Mouse (Mus musculus) C2C12 (cell line): ENCODE results near the gene Rrbp1. TPM values are rescaled to one million over a fixed set of nuclear protein-coding genes. Genes with fewer than 3 reads are reported as not detected.

Source experiments
- H3K27me3 ChIP-seq: one replicate; pipeline ENCODE4 v1.6.1; 2011; ENCODE audit not compliant: control insufficient read depth, insufficient read depth, insufficient read length
- H3K36me3 ChIP-seq: one replicate; pipeline ENCODE4 v1.6.1; 2011; ENCODE audit not compliant: control insufficient read depth, insufficient read depth
- H3K4me3 ChIP-seq: one replicate; pipeline ENCODE4 v1.5.1; 2011; ENCODE audit warnings: mild to moderate bottlenecking, control low read depth; ENCODE audit not compliant: poor library complexity, insufficient read depth, severe bottlenecking
- H3K79me2 ChIP-seq: one replicate; pipeline ENCODE4 v1.6.1; 2011; ENCODE audit not compliant: control insufficient read depth, insufficient read depth
- H3K79me3 ChIP-seq: one replicate; pipeline ENCODE4 v1.6.1; 2011; ENCODE audit warnings: low read depth, control low read depth
- H3ac ChIP-seq: one replicate; pipeline ENCODE3; 2011; ENCODE audit warnings: low read depth; ENCODE audit not compliant: control insufficient read depth, insufficient read length
- CEBPB ChIP-seq: IDR thresholded peaks from one replicate; pipeline ENCODE4 v1.6.1; 2011; ENCODE audit warnings: low read depth, mild to moderate bottlenecking, control low read depth, moderate library complexity
- CTCF ChIP-seq: IDR thresholded peaks from one replicate; pipeline ENCODE4 v1.5.1; 2011; ENCODE audit not compliant: control insufficient read depth, insufficient read depth, insufficient read length
- FOSL1 ChIP-seq: IDR thresholded peaks from one replicate; pipeline ENCODE4 v1.8.0; 2011; ENCODE audit warnings: mild to moderate bottlenecking, low read length; ENCODE audit not compliant: poor library complexity, insufficient read depth, severe bottlenecking
- MAX ChIP-seq: IDR thresholded peaks from one replicate; pipeline ENCODE4 v1.6.1; 2011; ENCODE audit warnings: mild to moderate bottlenecking, control low read depth
- MYOD1 ChIP-seq: IDR thresholded peaks from one replicate; pipeline ENCODE4 v1.6.1; 2011; ENCODE audit warnings: low read depth; ENCODE audit not compliant: control insufficient read depth, insufficient read length
- MYOG ChIP-seq: IDR thresholded peaks from one replicate; pipeline ENCODE4 v1.6.1; 2011; ENCODE audit not compliant: control insufficient read depth, insufficient read length; ENCODE audit errors: extremely low read depth
- USF1 ChIP-seq: IDR thresholded peaks from one replicate; pipeline ENCODE4 v1.6.1; 2011; ENCODE audit warnings: low read depth, mild to moderate bottlenecking, control low read depth, moderate library complexity
- polyA plus RNA-seq: library from polyadenylated mRNA; unstranded; fragments of >200 nt; fragmentation: generic; extraction: Trizol; gene quantifications from one replicate; pipeline ENCODE4 v1.2.1, GENCODE M21; 2012; ENCODE audit warnings: missing spikeins

The Rrbp1 gene
- polyA plus RNA-seq, 1 experiment: 121 TPM

DNA sequence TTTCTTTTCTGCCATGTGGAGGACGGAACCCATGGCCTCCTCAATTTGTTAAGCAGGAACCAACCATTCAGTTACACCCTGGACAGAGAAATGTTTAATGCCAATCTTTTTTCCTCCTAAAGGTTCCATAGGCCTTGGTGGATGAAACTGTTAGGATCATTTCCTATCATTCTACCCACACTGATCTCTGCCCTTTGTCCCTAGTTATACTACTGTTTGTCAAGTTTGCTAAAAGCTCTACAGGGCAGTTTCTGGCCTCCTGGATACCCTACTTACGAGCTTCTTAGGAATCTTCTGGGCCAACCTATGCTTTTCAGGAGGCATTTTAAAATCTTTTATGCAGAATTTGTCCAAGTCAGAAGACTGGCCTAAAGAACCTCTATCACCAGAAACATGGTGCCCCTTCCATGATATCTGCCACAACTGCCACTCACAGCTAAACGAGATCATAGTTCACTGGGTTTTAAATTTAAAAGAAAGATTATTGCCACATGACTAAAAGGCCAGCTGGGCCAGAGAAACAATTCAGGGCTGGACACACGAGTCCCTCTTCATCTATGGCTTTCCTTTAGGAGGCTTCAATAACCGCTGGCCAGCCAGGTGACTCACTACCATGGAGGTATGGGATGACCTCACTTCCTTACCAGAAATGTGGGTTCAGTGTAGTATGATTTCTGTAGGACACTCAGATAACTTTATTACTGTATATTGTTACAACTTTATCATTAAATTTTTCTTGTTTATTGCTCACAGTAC lies 8.7 kb downstream of the Rrbp1 start:
- H3K79me3 ChIP-seq: peaks cover 99% of the 10 kb centered on the region
- TF ChIP-seq FOSL1 (no peak), MAX (no peak), CTCF (no peak), CEBPB (no peak), USF1 (no peak), MYOD1 (no peak), MYOG (no peak)
- H3K36me3 ChIP-seq: peaks cover 33% of the 10 kb centered on the region
- H3ac ChIP-seq: no peak overlapping the region
- H3K4me3 ChIP-seq: no peak overlapping the region
- H3K27me3 ChIP-seq: no peaks in the 10 kb centered on the region
- H3K79me2 ChIP-seq: peaks cover 100% of the 10 kb centered on the region

DNA sequence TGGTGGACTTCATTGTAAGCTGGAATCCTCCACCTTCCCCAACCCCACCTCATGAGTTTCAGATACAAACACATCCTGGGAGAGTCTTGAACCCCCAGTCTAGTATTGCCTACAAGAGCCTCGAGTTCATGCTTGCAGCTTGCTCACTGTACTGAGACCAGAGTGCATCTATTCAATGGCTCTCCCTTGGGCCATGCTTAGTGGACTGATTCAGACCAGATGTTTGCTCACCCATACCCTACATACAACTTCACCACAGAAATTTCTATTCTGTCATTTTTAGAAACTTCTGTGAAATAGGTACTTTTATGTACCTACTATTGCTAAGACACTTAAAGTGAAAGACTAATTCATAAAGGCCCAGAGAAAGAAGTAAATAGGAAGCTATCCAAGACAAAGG lies 18.1 kb downstream of the Rrbp1 start:
- Histone ChIP-seq H3K79me2 (peaks cover 93% of the 10 kb centered on the region), H3K4me3 (no peak overlapping the region), H3K79me3 (peaks cover 81% of the 10 kb centered on the region), H3K36me3 (peaks cover 16% of the 10 kb centered on the region), H3K27me3 (no peaks in the 10 kb centered on the region), H3ac (no peak overlapping the region)
- TF ChIP-seq MAX (no peak), MYOD1 (no peak), CTCF (no peak), USF1 (no peak), CEBPB (no peak), FOSL1 (no peak)

DNA sequence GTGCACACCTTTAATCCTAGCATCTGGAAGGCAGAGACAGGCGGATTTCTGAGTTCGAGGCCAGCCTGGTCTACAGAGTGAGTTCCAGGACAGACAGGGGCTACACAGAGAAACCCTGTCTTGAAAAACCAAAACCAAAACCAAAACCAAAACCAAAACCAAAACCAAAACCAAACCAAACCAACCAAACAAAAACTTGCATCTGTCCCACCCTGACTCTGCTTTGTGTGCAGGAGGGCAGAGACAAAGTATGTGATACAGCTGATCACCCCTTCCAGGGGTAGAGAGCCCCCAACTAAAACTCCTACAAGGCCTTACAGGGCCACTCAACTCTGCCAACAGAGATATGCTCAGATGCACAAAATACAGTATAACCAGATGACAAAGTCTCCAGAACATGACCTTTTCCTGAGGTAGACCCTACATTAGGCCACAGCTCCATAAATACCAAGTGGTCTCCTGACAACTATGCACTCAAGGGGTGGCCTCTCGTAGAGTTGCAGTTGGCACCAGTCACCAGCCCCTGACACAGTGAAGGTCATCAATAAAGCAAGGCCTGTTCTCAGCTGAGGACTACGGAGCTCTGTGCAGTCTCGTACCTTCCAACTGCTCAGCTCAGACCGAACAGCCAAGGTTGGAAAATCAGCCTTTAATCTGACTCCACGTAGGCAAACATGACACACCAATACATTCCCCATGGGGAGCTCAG lies 18.9 kb downstream of the Rrbp1 start:
- peaks cover 77% of the 10 kb centered on the region for H3K79me3 ChIP-seq
- H3K79me2 ChIP-seq: peaks cover 93% of the 10 kb centered on the region
- H3K27me3 ChIP-seq: no peaks in the 10 kb centered on the region
- H3K4me3 ChIP-seq: no peak overlapping the region
- TF ChIP-seq MYOG (no peak), MYOD1 (no peak), FOSL1 (no peak), CTCF (no peak), CEBPB (no peak), USF1 (no peak), MAX (no peak)
- H3K36me3 ChIP-seq: peaks cover 21% of the 10 kb centered on the region
- H3ac ChIP-seq: no peak overlapping the region

DNA sequence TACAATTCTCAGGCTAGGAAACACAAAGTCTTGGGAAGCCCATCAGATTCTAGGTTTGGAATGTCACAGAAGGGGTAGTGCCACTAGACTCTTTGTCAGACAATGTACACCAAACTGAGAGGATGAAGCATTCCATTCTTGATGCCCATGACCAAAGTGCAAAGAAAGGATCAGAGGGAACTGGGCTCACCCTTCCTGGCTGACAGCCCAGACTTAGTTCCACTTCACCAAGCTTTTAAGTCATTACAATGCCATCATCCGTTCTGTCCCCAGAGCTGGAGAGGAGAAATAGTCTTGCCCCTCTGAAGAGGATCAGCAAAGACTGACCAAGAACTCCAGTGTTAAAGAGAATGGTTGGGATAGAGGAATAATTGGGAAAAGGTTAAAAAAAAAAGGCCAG lies 20.1 kb downstream of the Rrbp1 start:
- Histone ChIP-seq H3K27me3 (no peaks in the 10 kb centered on the region), H3K4me3 (no peak overlapping the region), H3ac (no peak overlapping the region), H3K79me2 (peaks cover 93% of the 10 kb centered on the region), H3K36me3 (peaks cover 31% of the 10 kb centered on the region), H3K79me3 (peaks cover 74% of the 10 kb centered on the region)
- TF ChIP-seq FOSL1 (no peak), CTCF (no peak), MAX (no peak), MYOG (no peak)

DNA sequence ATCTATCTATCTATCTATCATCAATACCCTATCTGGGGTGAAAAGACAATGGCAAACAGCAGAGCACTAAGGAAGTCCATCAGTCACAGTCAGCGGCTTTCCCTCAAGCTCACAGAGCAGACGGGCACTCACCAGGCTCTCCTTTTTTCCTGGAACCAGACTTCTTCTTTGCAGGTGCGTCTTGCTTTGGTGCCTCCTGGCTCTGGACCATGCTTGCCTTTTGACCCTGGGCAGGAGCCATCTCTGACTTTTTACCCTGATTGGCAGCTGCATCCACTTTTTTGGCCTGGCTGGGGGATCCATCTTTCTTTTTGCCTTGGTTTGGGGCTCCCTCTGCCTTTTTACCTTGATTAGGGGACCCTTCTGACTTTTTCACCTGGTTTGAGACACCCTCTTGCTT lies 23.0 kb downstream of the Rrbp1 start:
- peaks cover 47% of the 10 kb centered on the region for H3K36me3 ChIP-seq
- H3K79me3 ChIP-seq: peaks cover 71% of the 10 kb centered on the region
- H3K27me3 ChIP-seq: no peaks in the 10 kb centered on the region
- H3K4me3 ChIP-seq: no peak overlapping the region
- TF ChIP-seq USF1: no peak
- TF ChIP-seq CTCF: no peak
- TF ChIP-seq MYOD1: no peak
- TF ChIP-seq FOSL1: no peak
- no peak for TF ChIP-seq CEBPB
- TF ChIP-seq MYOG: no peak
- no peak for TF ChIP-seq MAX
- peaks cover 98% of the 10 kb centered on the region for H3K79me2 ChIP-seq
- H3ac ChIP-seq: no peak overlapping the region

DNA sequence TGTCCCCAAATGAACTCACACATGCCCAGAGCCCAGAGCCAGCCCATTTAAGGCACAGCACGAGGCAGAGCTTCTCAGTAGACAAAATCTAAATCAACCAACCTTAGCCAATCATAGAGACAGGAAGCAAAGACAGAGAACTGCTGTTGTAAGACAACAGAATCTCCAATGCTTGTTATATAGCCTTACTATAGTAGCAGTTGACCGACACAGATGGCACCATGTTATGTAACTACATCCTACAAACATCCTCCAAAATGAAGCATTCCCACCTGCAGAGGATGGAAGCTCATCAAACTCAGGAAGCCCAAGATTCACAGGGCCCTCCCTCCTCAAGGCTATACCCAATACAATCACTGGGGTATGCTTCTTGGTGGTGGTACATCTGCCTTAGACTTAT lies 23.6 kb downstream of the Rrbp1 start:
- H3ac ChIP-seq: no peak overlapping the region
- H3K4me3 ChIP-seq: no peak overlapping the region
- no peak for TF ChIP-seq FOSL1
- no peak for TF ChIP-seq MYOD1
- TF ChIP-seq MYOG: no peak
- no peak for TF ChIP-seq CEBPB
- TF ChIP-seq MAX: no peak
- no peak for TF ChIP-seq CTCF
- TF ChIP-seq USF1: no peak
- peaks cover 98% of the 10 kb centered on the region for H3K79me2 ChIP-seq
- peaks cover 48% of the 10 kb centered on the region for H3K36me3 ChIP-seq
- peaks cover 69% of the 10 kb centered on the region for H3K79me3 ChIP-seq
- no peaks in the 10 kb centered on the region for H3K27me3 ChIP-seq
